Mouse (Mus musculus) retina, adult 2 months (tissue): Measurements from ENCODE around the gene Rag2.
A peak's percentile ranks its signal among the peaks of the same experiment; 100 is the strongest.

Experiments
- DNase-seq: peaks from one replicate; pipeline ENCODE4 v3.0.0-alpha.2; 2012; ENCODE audit warnings: low read depth, low spot score

The Rag2 gene

DNA sequence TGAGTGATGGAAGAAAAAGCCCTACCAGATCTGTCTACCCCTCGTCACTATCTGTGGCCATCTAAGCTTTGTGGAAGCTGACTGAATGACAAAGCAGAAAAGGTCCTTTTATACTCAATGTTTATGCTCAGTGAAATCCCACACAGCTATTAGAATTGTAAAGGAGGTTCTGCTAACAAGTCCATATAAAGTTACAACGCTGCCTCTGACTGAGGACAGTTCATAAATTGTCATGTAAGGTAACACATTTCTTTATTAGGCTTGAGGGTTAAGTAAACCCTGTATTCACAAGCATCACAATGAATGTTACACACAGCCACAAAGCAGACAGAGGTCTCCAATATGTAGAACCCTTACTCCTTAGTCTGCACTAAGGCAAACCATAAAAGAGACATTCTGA lies 507 bp upstream of the Rag2 start:
- DNase-seq, result no peak

- DNase-seq, result no peak
Measured at GRCm38 (mm10) chr2:101627227-101627626, 2.7 kb downstream of the Rag2 start.

- peak; percentile 97 for DNase-seq
Measured at GRCm38 (mm10) chr2:101628297-101629236, 4.0 kb downstream of the Rag2 start.

- no peak for DNase-seq
Measured at GRCm38 (mm10) chr2:101638979-101639839, 14.7 kb downstream of the Rag2 start.

GRCm38 (mm10) chr2:101639840-101640350 lies 15.4 kb downstream of the Rag2 start:
- no peak for DNase-seq

DNA sequence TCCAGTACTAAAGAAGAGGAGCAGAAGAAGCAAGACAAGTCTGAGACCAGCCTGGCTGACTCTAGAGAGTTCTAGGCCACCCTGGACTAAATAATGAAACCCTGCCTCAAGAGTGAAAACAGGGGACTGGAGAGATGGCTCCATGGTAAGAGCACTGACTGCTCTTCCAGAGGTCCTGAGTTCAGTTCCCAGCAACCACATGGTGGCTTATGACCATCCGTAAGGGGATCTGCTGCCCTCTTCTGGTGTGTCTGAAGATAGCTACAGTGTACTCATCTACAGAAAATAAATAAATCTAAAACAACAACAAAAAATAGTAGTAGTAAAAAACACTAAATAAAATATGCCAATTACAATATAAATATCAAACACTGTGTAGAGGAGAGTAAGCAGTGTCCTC lies 21.3 kb downstream of the Rag2 start:
- no peak for DNase-seq

DNA sequence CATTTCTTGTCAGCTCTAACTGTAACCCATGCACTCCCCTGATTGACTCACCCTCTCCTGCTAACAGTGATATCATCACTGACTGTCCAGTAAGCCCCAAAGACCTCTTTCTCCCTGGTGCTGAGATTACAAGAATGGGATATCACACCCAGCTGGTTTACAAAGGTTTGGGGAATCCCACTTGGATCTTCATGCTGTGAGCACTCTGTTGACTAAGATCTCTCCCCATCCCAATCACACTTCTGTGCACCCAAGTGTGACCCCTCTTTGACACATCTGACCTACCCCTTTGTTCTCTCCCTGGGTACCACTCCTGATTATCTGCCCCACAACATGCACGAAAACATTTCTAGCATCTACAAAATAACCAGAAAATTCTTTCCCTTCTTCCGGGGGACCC lies 23.8 kb downstream of the Rag2 start:
- no peak for DNase-seq

GRCm38 (mm10) chr2:101649114-101649671 lies 24.7 kb downstream of the Rag2 start, which contains the start of the genes Rag1 and B230118H07Rik:
Rag1 (minus strand) TSS chr2:101649501.
B230118H07Rik (minus strand) TSS chr2:101649532.
- DNase-seq, result no peak

DNA sequence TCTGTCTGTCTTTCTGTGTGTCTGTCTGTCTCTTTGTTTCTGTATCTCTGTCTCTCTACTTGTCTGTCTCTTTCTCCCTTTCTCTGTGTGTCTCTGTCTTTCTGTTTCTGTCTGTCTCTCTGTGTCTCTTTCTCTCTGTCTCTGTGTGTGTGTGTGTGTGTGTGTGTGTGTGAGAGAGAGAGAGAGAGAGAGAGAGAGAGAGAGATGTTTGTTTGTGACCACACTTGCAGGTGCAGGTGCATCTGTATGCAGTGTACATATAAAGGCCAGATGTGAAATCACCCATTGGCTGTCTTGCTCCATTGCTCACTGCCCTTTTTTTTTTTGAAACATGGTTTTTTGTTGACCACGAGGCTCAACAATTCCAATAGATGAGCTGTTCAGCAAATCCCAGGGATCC lies 25.9 kb downstream of the Rag2 start:
- no peak for DNase-seq

DNA sequence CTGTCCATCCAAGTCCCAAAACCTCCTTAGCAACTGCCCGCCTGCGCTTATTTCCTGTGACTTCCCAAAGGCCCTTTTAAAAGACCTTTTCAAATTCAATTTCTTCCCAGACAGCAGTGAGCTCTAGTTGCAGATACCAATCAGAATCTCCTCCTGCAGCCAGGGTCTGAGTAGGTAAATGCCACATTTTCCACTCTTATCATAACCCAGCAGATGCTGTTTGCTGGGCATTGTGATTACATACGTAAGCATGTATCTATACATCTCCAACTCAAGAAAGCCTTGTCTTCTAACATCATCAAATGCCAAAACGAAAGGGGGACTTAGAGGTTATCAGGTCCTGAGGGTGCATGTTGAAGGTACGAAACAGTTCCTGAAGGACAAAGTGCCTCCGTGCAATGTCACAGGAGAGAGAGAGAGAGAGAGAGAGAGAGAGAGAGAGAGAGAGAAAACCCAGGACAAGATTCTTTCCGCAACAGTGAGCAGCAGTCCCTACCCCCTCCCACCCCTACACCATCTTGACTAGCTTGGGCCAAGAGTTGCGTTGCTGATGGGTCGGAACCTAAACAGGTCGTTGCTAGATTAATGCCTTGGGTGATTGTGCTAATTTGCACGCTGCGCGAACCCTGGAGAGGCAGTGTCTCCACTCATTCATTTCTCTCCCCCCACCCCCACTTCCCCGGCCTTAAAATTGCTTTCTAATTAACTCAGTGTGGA lies 27.8 kb downstream of the Rag2 start:
- DNase-seq, result no peak

- DNase-seq, result peak; percentile 62
Measured at GRCm38 (mm10) chr2:101652921-101653597, 28.5 kb downstream of the Rag2 start.

- DNase-seq, result no peak
Measured at GRCm38 (mm10) chr2:101660536-101660935, 36.0 kb downstream of the Rag2 start.

DNA sequence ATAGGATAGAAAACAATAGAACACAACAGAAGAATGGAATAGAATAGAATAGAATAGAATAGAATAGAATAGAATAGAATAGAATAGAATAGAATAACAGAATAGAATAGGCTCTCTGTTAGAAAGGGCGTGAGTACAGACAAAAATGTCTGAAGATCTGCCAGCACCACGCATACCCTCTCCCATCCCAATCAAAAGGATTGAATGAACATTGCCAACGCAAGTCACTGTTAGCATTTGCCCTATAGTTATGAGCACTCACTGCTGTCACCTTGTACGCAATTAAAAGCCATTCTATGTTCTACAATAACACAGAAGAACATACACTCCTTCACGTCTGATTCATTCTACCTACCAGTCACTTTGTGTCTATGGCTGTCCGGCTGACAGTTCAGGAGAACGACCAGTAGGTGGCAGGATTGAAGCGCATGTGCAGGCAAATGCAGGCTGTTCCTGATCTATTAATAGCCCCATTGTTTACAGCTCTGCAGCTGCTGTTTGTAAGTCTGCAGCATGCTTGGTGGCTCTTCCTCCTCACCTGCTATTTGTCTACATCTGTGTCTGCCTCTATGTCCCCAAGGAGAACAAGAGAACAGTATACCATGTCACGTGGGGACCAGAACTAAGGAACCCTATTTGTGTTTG lies 40.7 kb downstream of the Rag2 start:
- DNase-seq, result peak; percentile 64

- no peak for DNase-seq
Measured at GRCm38 (mm10) chr2:101665703-101666092, 41.2 kb downstream of the Rag2 start.

GRCm38 (mm10) chr2:101668751-101669150 lies 44.2 kb downstream of the Rag2 start:
- no peak for DNase-seq

DNA sequence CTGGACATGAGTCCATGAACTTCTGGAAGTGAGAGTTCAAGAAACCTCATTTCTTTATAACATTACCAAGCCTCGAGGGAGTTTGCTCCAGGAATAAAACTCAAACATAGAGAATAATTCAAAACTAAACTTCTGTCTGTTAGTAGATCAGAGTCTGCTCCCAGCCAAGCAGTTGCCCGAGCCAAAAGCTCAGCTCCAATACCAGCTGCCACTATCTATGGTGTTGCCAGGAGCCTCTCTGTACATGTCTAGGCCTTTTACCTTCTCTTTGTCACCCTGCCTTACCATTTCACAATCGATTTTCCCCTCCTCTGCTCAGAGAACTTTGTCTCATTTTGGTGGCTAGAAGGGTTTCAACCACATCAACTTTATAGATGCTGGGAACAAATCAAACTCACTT lies 49.0 kb downstream of the Rag2 start:
- DNase-seq, result no peak

DNA sequence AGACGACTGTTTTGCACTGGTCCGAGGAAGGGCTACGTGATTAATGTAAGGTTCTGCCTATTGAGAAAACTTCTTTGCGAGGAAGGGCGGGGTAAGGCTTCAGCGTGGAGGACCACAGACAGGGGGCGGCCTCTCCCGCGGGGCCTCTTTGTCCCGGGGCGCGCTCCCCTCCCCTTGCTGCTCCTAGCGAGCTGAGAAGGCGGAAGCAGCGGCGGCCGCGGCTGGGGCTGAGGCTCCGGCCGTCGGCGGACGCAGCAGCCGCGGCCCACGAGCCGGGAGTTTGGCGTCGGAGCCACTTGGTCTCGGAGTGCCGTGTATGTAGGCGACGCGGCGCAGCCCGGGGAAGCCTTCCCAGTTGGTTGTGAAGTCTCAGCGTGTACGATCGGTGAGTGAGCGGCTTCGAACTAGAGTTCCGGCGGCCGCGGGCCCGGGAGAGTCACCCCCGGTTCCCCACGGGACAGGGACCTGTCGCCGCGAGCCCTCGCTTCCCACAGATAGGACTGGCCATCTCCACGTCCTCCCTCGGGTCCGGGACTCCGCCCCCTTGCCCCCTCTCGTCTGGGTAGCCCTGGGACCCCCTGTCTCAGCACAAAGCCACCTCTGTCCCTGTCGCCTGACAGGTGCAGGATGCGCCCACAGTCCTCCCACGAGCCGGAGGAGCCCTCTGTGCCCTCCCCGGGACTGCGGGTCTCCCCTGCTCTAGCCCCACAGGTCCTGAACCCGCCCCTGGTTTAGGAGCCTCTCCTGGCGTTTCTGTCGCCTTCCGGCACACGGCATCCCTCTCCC lies 53.9 kb downstream of the Rag2 start, which contains the start of gene Traf6:
Traf6 (plus strand) TSS at position 194 of the 786 bp plus-strand sequence.
- DNase-seq, result peak; percentile 55

- no peak for DNase-seq
Measured at GRCm38 (mm10) chr2:101679164-101679784, 54.8 kb downstream of the Rag2 start.
